Mouse (Mus musculus): ENCODE data around the gene Trpv6. TPM values are rescaled to one million over a fixed set of nuclear protein-coding genes. Genes with fewer than 3 reads are reported as not detected.

Gene Trpv6
- polyA plus RNA-seq, 1 experiment from 2014 or later = 0.90 TPM

Other genes with a start within 250 kb of the Trpv6 start
- gene Gm5771, start 244.0 kb downstream of the Trpv6 start, polyA plus RNA-seq (2015; fragmentation: Nextera tagmentation; extraction: Ambion mirVana) = not detected in 2 replicates
- not detected in 2 replicates for gene Gm10334, start 190.3 kb downstream of the Trpv6 start, polyA plus RNA-seq (2015; fragmentation: Nextera tagmentation; extraction: Ambion mirVana)
- not detected in 2 replicates for gene Prss1, start 177.5 kb downstream of the Trpv6 start, polyA plus RNA-seq (2015; fragmentation: Nextera tagmentation; extraction: Ambion mirVana)
- not detected in 2 replicates for gene Prss2, start 114.6 kb downstream of the Trpv6 start, polyA plus RNA-seq (2015; fragmentation: Nextera tagmentation; extraction: Ambion mirVana)
- gene Ephb6, start 30.9 kb downstream of the Trpv6 start, polyA plus RNA-seq (2015; fragmentation: Nextera tagmentation; extraction: Ambion mirVana) = 26.6 and 31.2 TPM in 2 replicates
- gene Trpv5, start 44.4 kb upstream of the Trpv6 start, polyA plus RNA-seq (2015; fragmentation: Nextera tagmentation; extraction: Ambion mirVana) = not detected in 2 replicates
- not detected in 2 replicates for gene Llcfc1, start 48.0 kb upstream of the Trpv6 start, polyA plus RNA-seq (2015; fragmentation: Nextera tagmentation; extraction: Ambion mirVana)
- gene Kel, start 67.9 kb upstream of the Trpv6 start, polyA plus RNA-seq (2015; fragmentation: Nextera tagmentation; extraction: Ambion mirVana) = 0.78 and 1.2 TPM in 2 replicates
- gene Olfr459, start 138.8 kb upstream of the Trpv6 start, polyA plus RNA-seq (2015; fragmentation: Nextera tagmentation; extraction: Ambion mirVana) = not detected in 2 replicates
- gene Pip, start 211.1 kb upstream of the Trpv6 start, polyA plus RNA-seq (2015; fragmentation: Nextera tagmentation; extraction: Ambion mirVana) = not detected in 2 replicates
- gene Sval2, start 216.6 kb upstream of the Trpv6 start, polyA plus RNA-seq (2015; fragmentation: Nextera tagmentation; extraction: Ambion mirVana) = not detected in 2 replicates